Mouse (Mus musculus) embryo, embryonic 9.5 days (tissue): ENCODE measurements at regions not wholly inside any gene's neighbourhood (a gene's known extent, or its start where the extent isn't known, plus 50 kb on each side); places are given as distances from the start of the nearest gene placed in this dataset.

ENCODE experiments used
- DNase-seq: peaks from one replicate; pipeline ENCODE4 v3.0.0-alpha.2; 2017; ENCODE audit errors: extremely low spot score

GRCm38 (mm10) chr14:97694238-97694637 lies 475.3 kb downstream of the Dach1 start:
- no peak for DNase-seq

GRCm38 (mm10) chr14:97684617-97685016 lies 484.9 kb downstream of the Dach1 start:
- no peak for DNase-seq

GRCm38 (mm10) chr14:97667806-97668205 lies 501.8 kb downstream of the Dach1 start:
- no peak for DNase-seq

- DNase-seq: peak; percentile 22
These were observed 531.3 kb downstream of the Dach1 start for GRCm38 (mm10) chr14:97638187-97638792.

- DNase-seq: no peak
These were observed 558.1 kb downstream of the Dach1 start for GRCm38 (mm10) chr14:97611438-97611837.

GRCm38 (mm10) chr14:97596694-97597093 lies 572.9 kb downstream of the Dach1 start:
- peak; percentile 10 for DNase-seq

GRCm38 (mm10) chr14:97588611-97589010 lies 581.0 kb downstream of the Dach1 start:
- no peak for DNase-seq

- peak; percentile 21 for DNase-seq
These were observed 581.4 kb downstream of the Dach1 start for GRCm38 (mm10) chr14:97588182-97588581.

GRCm38 (mm10) chr14:97586962-97587361 lies 582.6 kb downstream of the Dach1 start:
- peak; percentile 27 for DNase-seq

- DNase-seq: no peak
These were observed 599.3 kb downstream of the Dach1 start for GRCm38 (mm10) chr14:97570274-97570673.

- DNase-seq: no peak
These were observed 609.3 kb downstream of the Dach1 start for GRCm38 (mm10) chr14:97560121-97560907.

- peak; percentile 38 for DNase-seq
These were observed 610.0 kb downstream of the Dach1 start for GRCm38 (mm10) chr14:97559559-97559958.

GRCm38 (mm10) chr14:97558289-97558688 lies 611.3 kb downstream of the Dach1 start:
- DNase-seq: no peak

- DNase-seq: no peak
These were observed 611.7 kb downstream of the Dach1 start for GRCm38 (mm10) chr14:97557888-97558287.

- no peak for DNase-seq
These were observed 623.3 kb downstream of the Dach1 start for GRCm38 (mm10) chr14:97546276-97546675.

- no peak for DNase-seq
These were observed 625.3 kb downstream of the Dach1 start for GRCm38 (mm10) chr14:97544307-97544706.

GRCm38 (mm10) chr14:97537012-97537411 lies 632.6 kb downstream of the Dach1 start:
- DNase-seq: no peak

GRCm38 (mm10) chr14:97511318-97511717 lies 658.2 kb downstream of the Dach1 start:
- DNase-seq: peak; percentile 10

GRCm38 (mm10) chr14:97489427-97490347 lies 679.9 kb downstream of the Dach1 start:
- DNase-seq: no peak

- DNase-seq: no peak
These were observed 691.3 kb downstream of the Dach1 start for GRCm38 (mm10) chr14:97478236-97478635.

GRCm38 (mm10) chr14:97450525-97451235 lies 718.9 kb downstream of the Dach1 start:
- DNase-seq: no peak

GRCm38 (mm10) chr14:97448617-97449016 lies 720.9 kb downstream of the Dach1 start:
- no peak for DNase-seq
